Mouse (Mus musculus): ENCODE results near the gene Tada2a. TPM values are rescaled to one million over a fixed set of nuclear protein-coding genes. Genes with fewer than 3 reads are reported as not detected.

The Tada2a gene
- total RNA-seq, 1 experiment, result 38.9 TPM

DNA sequence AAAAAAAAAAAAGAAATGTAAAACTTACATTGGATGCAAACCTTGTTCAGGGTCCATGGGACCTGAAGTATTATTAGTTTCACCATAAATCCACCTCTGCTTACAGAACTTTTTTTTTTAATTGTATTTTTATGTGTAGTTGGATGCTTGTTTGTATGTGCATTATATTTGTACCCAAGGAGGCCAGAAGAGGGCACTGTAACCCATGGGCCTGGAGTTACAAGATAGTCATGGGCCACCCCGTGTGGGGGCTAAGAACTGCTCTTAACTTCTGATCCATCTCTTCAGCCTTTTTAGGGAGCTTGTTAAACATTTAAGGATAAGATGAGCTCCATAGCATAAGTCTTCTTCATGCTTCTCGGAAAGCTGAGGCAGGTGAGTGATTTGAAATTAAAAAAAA lies 21.5 kb upstream of the Tada2a start:
- no peak overlapping the region for H3K4me3 ChIP-seq (ENCODE audit: insufficient read depth in 1 of 2, low read depth in 1 of 2, low read length in 2 of 2, poor library complexity in 1 of 2, severe bottlenecking in 1 of 2)
- in situ Hi-C loops (cut with MboI; ENCODE audit: low sequenced_read_pairs in 2 of 2, unreplicated experiment in 2 of 2), result no loop called here
- no peak for TF ChIP-seq CHD2 (IDR thresholded peaks at IDR 0.05; ENCODE audit: low read depth, low read length)
- TF ChIP-seq ZC3H11A (IDR thresholded peaks at IDR 0.05; ENCODE audit: borderline replicate concordance, low read depth, low read length), result no peak
- TF ChIP-seq ZNF384 (IDR thresholded peaks at IDR 0.05; ENCODE audit: low read depth, low read length), result peak; percentile 33; the same call in 1 of the 2 replicates
- DNase-seq (ENCODE audit: low read depth, low spot score), result no peak
- no peak overlapping the region for H3K9ac ChIP-seq (ENCODE audit: insufficient read depth, low read depth, low read length, poor library complexity, severe bottlenecking)
- no peaks in the 10 kb centered on the region for H3K9me3 ChIP-seq (ENCODE audit: control insufficient read depth, insufficient read depth, low read depth, low read length)
- no peaks in the 10 kb centered on the region for H3K36me3 ChIP-seq (ENCODE audit: control insufficient read depth, insufficient read depth, low read length, poor library complexity, severe bottlenecking)
- no peak overlapping the region for H3K27ac ChIP-seq (ENCODE audit: insufficient read depth, low read depth, low read length, poor library complexity, severe bottlenecking)
- no peaks in the 10 kb centered on the region for H3K4me1 ChIP-seq (ENCODE audit: control insufficient read depth in 2 of 2, insufficient read depth in 2 of 2, low read length in 2 of 2, poor library complexity in 1 of 2)

GRCm38 (mm10) chr11:84146081-84146480 lies 16.7 kb upstream of the Tada2a start:
- Histone ChIP-seq H3K9ac (ENCODE audit: insufficient read depth, low read depth, low read length, poor library complexity, severe bottlenecking) (no peak overlapping the region), H3K36me3 (ENCODE audit: control insufficient read depth, insufficient read depth, low read length, poor library complexity, severe bottlenecking) (no peaks in the 10 kb centered on the region), H3K27ac (ENCODE audit: insufficient read depth, low read depth, low read length, poor library complexity, severe bottlenecking) (no peak overlapping the region), H3K4me3 (ENCODE audit: insufficient read depth in 1 of 2, low read depth in 1 of 2, low read length in 2 of 2, poor library complexity in 1 of 2, severe bottlenecking in 1 of 2) (no peak overlapping the region), H3K4me1 (ENCODE audit: control insufficient read depth in 2 of 2, insufficient read depth in 2 of 2, low read length in 2 of 2, poor library complexity in 1 of 2) (no peaks in the 10 kb centered on the region), H3K9me3 (ENCODE audit: control insufficient read depth, insufficient read depth, low read depth, low read length) (no peaks in the 10 kb centered on the region)
- TF ChIP-seq ZNF384 (IDR thresholded peaks at IDR 0.05; ENCODE audit: low read depth, low read length) (no peak), ZC3H11A (IDR thresholded peaks at IDR 0.05; ENCODE audit: borderline replicate concordance, low read depth, low read length) (no peak), HCFC1 (IDR thresholded peaks at IDR 0.05; ENCODE audit: borderline replicate concordance, insufficient read depth, low read length) (no peak), CHD2 (IDR thresholded peaks at IDR 0.05; ENCODE audit: low read depth, low read length) (no peak), MAFK (IDR thresholded peaks at IDR 0.05; ENCODE audit: insufficient read depth, low read depth, low read length) (no peak)
- DNase-seq (ENCODE audit: low read depth, low spot score), result no peak
- in situ Hi-C loops (cut with MboI; ENCODE audit: low sequenced_read_pairs in 2 of 2, unreplicated experiment in 2 of 2), result no loop called here

- no peaks in the 10 kb centered on the region for H3K9me3 ChIP-seq (ENCODE audit: control insufficient read depth, insufficient read depth, low read depth, low read length)
- in situ Hi-C loops (cut with MboI; ENCODE audit: low sequenced_read_pairs in 2 of 2, unreplicated experiment in 2 of 2), result no loop called here
- no peak overlapping the region for H3K4me3 ChIP-seq (ENCODE audit: insufficient read depth in 1 of 2, low read depth in 1 of 2, low read length in 2 of 2, poor library complexity in 1 of 2, severe bottlenecking in 1 of 2)
- H3K9ac ChIP-seq (ENCODE audit: insufficient read depth, low read depth, low read length, poor library complexity, severe bottlenecking), result no peak overlapping the region
- no peaks in the 10 kb centered on the region for H3K36me3 ChIP-seq (ENCODE audit: control insufficient read depth, insufficient read depth, low read length, poor library complexity, severe bottlenecking)
- DNase-seq (ENCODE audit: low read depth, low spot score), result no peak
- no peaks in the 10 kb centered on the region for H3K4me1 ChIP-seq (ENCODE audit: control insufficient read depth in 2 of 2, insufficient read depth in 2 of 2, low read length in 2 of 2, poor library complexity in 1 of 2)
- TF ChIP-seq HCFC1 (IDR thresholded peaks at IDR 0.05; ENCODE audit: borderline replicate concordance, insufficient read depth, low read length), result no peak
- H3K27ac ChIP-seq (ENCODE audit: insufficient read depth, low read depth, low read length, poor library complexity, severe bottlenecking), result no peak overlapping the region
Measured at GRCm38 (mm10) chr11:84145201-84145798, 15.9 kb upstream of the Tada2a start.

DNA sequence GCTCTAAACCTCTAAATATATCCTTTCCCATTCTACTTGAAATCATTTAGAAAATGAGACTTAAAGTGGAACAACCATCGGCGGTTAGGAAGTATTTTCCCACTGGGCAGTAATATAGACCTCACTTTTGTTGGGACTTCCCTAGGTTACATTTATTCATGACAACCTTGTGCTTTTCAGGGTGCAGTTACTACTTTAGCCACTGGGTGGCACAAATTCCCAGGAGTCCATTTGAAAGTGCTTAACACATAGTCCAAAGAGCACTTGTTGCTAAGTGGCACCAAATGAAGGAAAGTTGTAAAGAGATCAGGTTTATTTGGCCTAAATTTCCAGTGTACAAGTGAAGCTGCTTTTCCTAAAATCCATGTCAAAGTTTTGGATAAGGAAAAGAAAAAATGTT lies 12.4 kb upstream of the Tada2a start:
- Histone ChIP-seq H3K27ac (ENCODE audit: insufficient read depth, low read depth, low read length, poor library complexity, severe bottlenecking) (no peak overlapping the region), H3K36me3 (ENCODE audit: control insufficient read depth, insufficient read depth, low read length, poor library complexity, severe bottlenecking) (no peaks in the 10 kb centered on the region), H3K4me1 (ENCODE audit: control insufficient read depth in 2 of 2, insufficient read depth in 2 of 2, low read length in 2 of 2, poor library complexity in 1 of 2) (no peaks in the 10 kb centered on the region), H3K9ac (ENCODE audit: insufficient read depth, low read depth, low read length, poor library complexity, severe bottlenecking) (no peak overlapping the region), H3K9me3 (ENCODE audit: control insufficient read depth, insufficient read depth, low read depth, low read length) (no peaks in the 10 kb centered on the region), H3K4me3 (ENCODE audit: insufficient read depth in 1 of 2, low read depth in 1 of 2, low read length in 2 of 2, poor library complexity in 1 of 2, severe bottlenecking in 1 of 2) (no peak overlapping the region)
- DNase-seq (ENCODE audit: low read depth, low spot score), result peak; percentile 69
- in situ Hi-C loops (cut with MboI; ENCODE audit: low sequenced_read_pairs in 2 of 2, unreplicated experiment in 2 of 2), result no loop called here
- TF ChIP-seq ZC3H11A (IDR thresholded peaks at IDR 0.05; ENCODE audit: borderline replicate concordance, low read depth, low read length) (no peak), CHD2 (IDR thresholded peaks at IDR 0.05; ENCODE audit: low read depth, low read length) (no peak), ZNF384 (IDR thresholded peaks at IDR 0.05; ENCODE audit: low read depth, low read length) (no peak), MAFK (IDR thresholded peaks at IDR 0.05; ENCODE audit: insufficient read depth, low read depth, low read length) (no peak), HCFC1 (IDR thresholded peaks at IDR 0.05; ENCODE audit: borderline replicate concordance, insufficient read depth, low read length) (no peak)

DNA sequence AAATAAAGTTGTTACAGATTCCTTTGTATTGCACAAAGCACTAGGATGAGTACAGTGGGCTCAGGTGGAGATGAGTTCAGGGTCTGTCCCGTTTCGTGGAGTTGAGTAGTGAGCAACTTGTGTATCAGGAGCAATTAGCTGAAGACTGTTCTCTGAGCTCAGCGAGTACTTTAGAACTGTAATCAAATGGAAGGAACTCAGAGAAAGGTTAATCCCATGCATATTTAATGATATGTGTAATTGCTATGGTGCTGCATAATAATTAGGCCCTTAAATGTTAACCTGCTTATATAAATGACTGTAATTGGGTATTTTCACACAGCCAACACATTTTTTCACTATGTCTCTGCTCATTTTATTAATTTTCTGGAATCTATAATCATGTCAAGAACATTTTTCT lies 7.1 kb upstream of the Tada2a start:
- no peaks in the 10 kb centered on the region for H3K36me3 ChIP-seq (ENCODE audit: control insufficient read depth, insufficient read depth, low read length, poor library complexity, severe bottlenecking)
- H3K4me3 ChIP-seq (ENCODE audit: insufficient read depth in 1 of 2, low read depth in 1 of 2, low read length in 2 of 2, poor library complexity in 1 of 2, severe bottlenecking in 1 of 2), result no peak overlapping the region
- no peaks in the 10 kb centered on the region for H3K4me1 ChIP-seq (ENCODE audit: control insufficient read depth in 2 of 2, insufficient read depth in 2 of 2, low read length in 2 of 2, poor library complexity in 1 of 2)
- H3K9ac ChIP-seq (ENCODE audit: insufficient read depth, low read depth, low read length, poor library complexity, severe bottlenecking), result no peak overlapping the region
- DNase-seq (ENCODE audit: low read depth, low spot score), result no peak
- in situ Hi-C loops (cut with MboI; ENCODE audit: low sequenced_read_pairs in 2 of 2, unreplicated experiment in 2 of 2), result no loop called here
- no peak for TF ChIP-seq CHD2 (IDR thresholded peaks at IDR 0.05; ENCODE audit: low read depth, low read length)
- TF ChIP-seq ZNF384 (IDR thresholded peaks at IDR 0.05; ENCODE audit: low read depth, low read length), result no peak
- no peak for TF ChIP-seq HCFC1 (IDR thresholded peaks at IDR 0.05; ENCODE audit: borderline replicate concordance, insufficient read depth, low read length)
- no peak for TF ChIP-seq ZC3H11A (IDR thresholded peaks at IDR 0.05; ENCODE audit: borderline replicate concordance, low read depth, low read length)
- no peak for TF ChIP-seq MAFK (IDR thresholded peaks at IDR 0.05; ENCODE audit: insufficient read depth, low read depth, low read length)
- H3K27ac ChIP-seq (ENCODE audit: insufficient read depth, low read depth, low read length, poor library complexity, severe bottlenecking), result no peak overlapping the region
- H3K9me3 ChIP-seq (ENCODE audit: control insufficient read depth, insufficient read depth, low read depth, low read length), result no peaks in the 10 kb centered on the region

Data from ES-E14 (cell line).